Comparison of ENCODE assay signal across 8 mouse cellular contexts in the genomic region with DNA sequence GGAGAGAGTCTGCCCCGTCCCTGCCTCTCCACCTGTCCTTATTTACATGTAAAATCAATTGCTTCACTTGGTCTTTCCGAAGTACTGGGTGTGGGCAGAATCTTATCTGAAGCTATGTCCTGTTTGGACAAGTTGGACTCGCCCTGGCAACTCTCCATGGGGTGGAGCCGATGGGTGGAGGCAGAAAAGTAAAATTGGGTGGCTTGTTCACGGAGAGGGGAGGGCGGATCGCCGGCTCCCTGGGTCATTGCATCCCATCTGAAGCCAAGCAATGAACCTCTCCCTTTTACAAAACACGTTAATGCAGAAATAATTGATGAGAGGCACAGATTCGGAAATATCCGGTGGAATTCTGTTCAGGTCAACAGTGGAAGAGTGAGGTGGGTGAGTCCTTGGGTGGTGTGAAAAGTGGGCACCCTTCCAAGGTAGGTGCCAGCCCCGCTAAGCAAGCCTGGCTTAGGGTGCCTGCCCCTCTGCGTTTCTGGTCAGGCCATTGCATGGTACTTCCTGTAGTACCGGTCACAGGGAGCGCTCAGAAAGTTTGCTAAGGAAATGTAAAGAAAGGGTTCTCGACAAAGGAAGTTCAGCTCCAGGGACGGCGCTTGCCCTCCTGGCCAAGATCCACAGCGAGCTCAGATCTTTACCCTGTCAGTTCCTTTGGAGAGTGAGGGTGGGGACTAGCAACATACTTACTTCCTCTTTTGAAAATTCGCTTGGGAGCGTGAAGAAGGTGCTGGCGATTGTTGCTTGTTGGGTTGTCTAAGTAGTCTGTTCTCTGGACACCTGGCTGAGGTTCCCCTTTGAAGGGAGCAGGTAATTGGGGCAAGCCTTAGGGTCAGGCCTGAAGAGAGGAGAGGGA. TPM values are rescaled to one million over a fixed set of nuclear protein-coding genes. Genes with fewer than 3 reads are reported as not detected.
A peak's percentile ranks its signal among the peaks of the same experiment; 100 is the strongest.
DNase-seq lines count a peak whose midpoint lies in the region; ATAC-seq and TF ChIP-seq lines count a peak whose summit lies in the region.

No protein-coding gene starts in this region.

- peak; percentile 49; the same call in 1 of the 2 replicates for TF ChIP-seq EP300 in liver, embryonic 14.5 days (IDR thresholded peaks at IDR 0.05; ENCODE audit: low read depth)

- peak overlapping the region; percentile 99 for H3K9ac ChIP-seq in liver, embryonic 14.5 days (replicated peaks)

- H3K27me3 ChIP-seq in liver, embryonic 14.5 days (ENCODE audit: control insufficient read depth, insufficient read depth, low read length): no peaks in the 10 kb centered on the region
- no peaks in the 10 kb centered on the region for H3K27me3 ChIP-seq in thymus, adult 2 months (ENCODE audit: control insufficient read depth, insufficient read depth, low read length)

- H3K9me3 ChIP-seq in liver, embryonic 14.5 days (ENCODE audit: control insufficient read depth, low read length): no peaks in the 10 kb centered on the region

- ATAC-seq in liver, embryonic 14.5 days (ENCODE audit: insufficient read depth): peak; percentile 78

- DNase-seq in MN1 (ENCODE audit: low spot score): peak; percentile 51
- peak; percentile 87 for DNase-seq in gastrocnemius, postnatal 14 days
- DNase-seq in induced T-regulatory cell, adult 2 months (ENCODE audit: low read depth): peak; percentile 75
- peak; percentile 81 to 92 (median 84) for DNase-seq in liver, embryonic 14.5 days (ENCODE audit: low read depth in 3 of 3, low spot score in 3 of 3)
- peak; percentile 63 to 65 for DNase-seq in natural killer cell, adult 2 months (ENCODE audit: low spot score in 2 of 2)
- DNase-seq in thymus, adult 2 months: peak; percentile 51
- no peak for DNase-seq in right cerebral cortex, postnatal 25 days

- WGBS in liver, embryonic 14.5 days (ENCODE audit: insufficient replicate concordance): 3% methylated on average over 22 of the region's 22 CpGs
- WGBS in thymus, adult 2 months: 4% methylated on average over 22 of the region's 22 CpGs

- H3K4me2 ChIP-seq in liver, embryonic 14.5 days (ENCODE audit: low read depth): peak overlapping the region; percentile 88

- peak overlapping the region; percentile 94 for H3K27ac ChIP-seq in brown adipose tissue, adult 24 weeks (replicated peaks; ENCODE audit: low read depth, low read length)
- peak overlapping the region; percentile 91 for H3K27ac ChIP-seq in liver, embryonic 14.5 days
- peak overlapping the region; percentile 92 for H3K27ac ChIP-seq in thymus, adult 2 months (ENCODE audit: control insufficient read depth, insufficient read depth, low read length)

- no peak for TF ChIP-seq CTCF in liver, embryonic 14.5 days (IDR thresholded peaks at IDR 0.05; ENCODE audit: low read depth)
- TF ChIP-seq CTCF in thymus, adult 2 months (IDR thresholded peaks at IDR 0.05; ENCODE audit: borderline replicate concordance, control insufficient read depth, extremely low read depth, insufficient read depth, low read length, poor library complexity): no peak

- peaks cover 56% of the 10 kb centered on the region for H3K36me3 ChIP-seq in liver, embryonic 14.5 days (replicated peaks; ENCODE audit: control insufficient read depth, insufficient read depth, low read depth)
- peaks cover 11% of the 10 kb centered on the region; the same call in 1 of the 2 replicates for H3K36me3 ChIP-seq in thymus, adult 2 months (ENCODE audit: control insufficient read depth, insufficient read depth, low read length)

- H3K4me1 ChIP-seq in brown adipose tissue, adult 24 weeks (ENCODE audit: control insufficient read depth, insufficient read depth, insufficient read length, low read length): peaks cover 30% of the 10 kb centered on the region
- H3K4me1 ChIP-seq in liver, embryonic 14.5 days (replicated peaks; ENCODE audit: control insufficient read depth in 2 of 2, insufficient read depth in 2 of 2, low read length in 1 of 2): peaks cover 54% of the 10 kb centered on the region in 2 experiments
- peaks cover 69% of the 10 kb centered on the region for H3K4me1 ChIP-seq in thymus, adult 2 months (replicated peaks; ENCODE audit: control insufficient read depth, insufficient read depth, low read length)

- no peak for TF ChIP-seq POLR2A in thymus, adult 2 months (IDR thresholded peaks at IDR 0.05; ENCODE audit: control insufficient read depth, extremely low read depth, insufficient read depth, low read length, poor library complexity)

- intact Hi-C loops in gastrocnemius, postnatal 14 days (cut with DNase I; ENCODE audit: low total_unique reads): loop anchor here (5.0 to 10.0 kb wide), 3 partner anchors 52 to 305 kb away; no protein-coding TSS in a partner anchor

- peak overlapping the region; percentile 57 for H3K4me3 ChIP-seq in brown adipose tissue, adult 24 weeks (ENCODE audit: insufficient read depth, low read depth, low read length)
- peak overlapping the region; percentile 84 to 97 for H3K4me3 ChIP-seq in liver, embryonic 14.5 days (ENCODE audit: insufficient read depth in 1 of 2, low read depth in 2 of 2, low read length in 2 of 2)
- H3K4me3 ChIP-seq in thymus, adult 2 months (ENCODE audit: control insufficient read depth, insufficient read depth, low read length): peak overlapping the region; percentile 45

RNA-seq across cellular contexts. Expression of a gene that starts 9.2 kb away (rescaled TPM):
- 23.1 and 33.5 TPM in 2 replicates for polyA plus RNA-seq in brown adipose tissue, adult 24 weeks (2012; ENCODE audit: insufficient read depth, insufficient read length, missing spikeins)
- total RNA-seq in gastrocnemius, postnatal 14 days (2021): 10 to 100 TPM; 23.7 to 26.6 TPM
- 34.2 and 42.8 TPM in 2 replicates for polyA plus RNA-seq in liver, embryonic 14.5 days (2012; rRNA removed)
- 69.8 and 83.9 TPM in 2 replicates for polyA plus RNA-seq in liver, embryonic 14.5 days (2014; fragmentation: Nextera tagmentation; extraction: Ambion mirVana)
- 175 and 197 TPM in 2 replicates for polyA plus RNA-seq in thymus, adult 2 months (2012; rRNA removed)
